29 mouse cellular contexts compared by ENCODE assay signal in genomic region chr3:151459430-151460190, GRCm38 (mm10). TPM values are rescaled to one million over a fixed set of nuclear protein-coding genes. Genes with fewer than 3 reads are reported as not detected.
A peak's percentile ranks its signal among the peaks of the same experiment; 100 is the strongest.
DNase-seq lines count a peak whose midpoint lies in the region; ATAC-seq and TF ChIP-seq lines count a peak whose summit lies in the region.
"Had no signal": no experiment of that assay in that cellular context is flagged by ENCODE, and none has a peak within 500 bp of the region (broad histone marks: within the 10 kb centered on the region; RNA-seq: fewer than 3 reads in every experiment).

No protein-coding gene starts in this region.

- POLR2A ChIA-PET in Patski (lab: Charles Lee): no interaction called here

- peak; percentile 2 to 32 for DNase-seq in layer of hippocampus, adult 18-20 months (ENCODE audit: low spot score in 2 of 2)
- DNase-seq in layer of hippocampus, adult 8-10 months (ENCODE audit: low spot score in 2 of 2): no peak
- peak; percentile 67 for DNase-seq in Patski (ENCODE audit: low read depth, low spot score)
- peak; percentile 59 for DNase-seq in fibroblast of lung, adult 2 months (ENCODE audit: low read depth)
- no peak for DNase-seq in kidney, postnatal 36 days
- no peak for DNase-seq in urinary bladder, adult 18-20 months (ENCODE audit: low spot score in 2 of 2)
- no peak for DNase-seq in cerebellum, adult 9-11 months
- DNase-seq: adrenal gland, adult 8-10 months; cerebellum, adult 11 months; cerebellum, postnatal 10 days; gastrocnemius, postnatal 25 days; heart, adult 2 months; heart, postnatal 4 days; kidney, adult 9 months; kidney, postnatal 10 days; liver; lung, adult 2 months; lung, postnatal 10 days; right cerebral cortex, adult 18-20 months; spleen, adult 18-20 months; thymus, postnatal 4 days had no signal

- no peaks in the 10 kb centered on the region for H3K79me3 ChIP-seq in C2C12 (ENCODE audit: low read depth)

- peak; percentile 81 for ATAC-seq in Patski
- ATAC-seq: activated CD4-positive, CD25-positive, alpha-beta regulatory T cell, adult 4 months; intestine, postnatal 0 days; midbrain, embryonic 16.5 days had no signal

- in situ Hi-C loops in Patski (cut with MboI; ENCODE audit: low pct_unique_long_range_greater_than_20kb): no loop called here

- no peaks in the 10 kb centered on the region for H3K36me3 ChIP-seq in C2C12 (ENCODE audit: control insufficient read depth, insufficient read depth)
- H3K36me3 ChIP-seq: forebrain, embryonic 10.5 days; heart, embryonic 12.5 days; neural tube, embryonic 12.5 days had no signal

- H3ac ChIP-seq in C2C12 (ENCODE audit: control insufficient read depth, insufficient read length, low read depth): no peak overlapping the region

- H3K27me3 ChIP-seq in C2C12 (ENCODE audit: control insufficient read depth, insufficient read depth, insufficient read length): no peaks in the 10 kb centered on the region
- no peaks in the 10 kb centered on the region for H3K27me3 ChIP-seq in Patski
- H3K27me3 ChIP-seq: heart, embryonic 12.5 days; neural tube, embryonic 12.5 days had no signal

- H3K79me2 ChIP-seq in C2C12 (ENCODE audit: control insufficient read depth, insufficient read depth): no peaks in the 10 kb centered on the region

- no peak overlapping the region for H3K4me3 ChIP-seq in C2C12 (ENCODE audit: insufficient read depth, poor library complexity, severe bottlenecking)
- H3K4me3 ChIP-seq: forebrain, embryonic 10.5 days; heart, adult 2 months; heart, embryonic 12.5 days; neural tube, embryonic 12.5 days had no signal

- CTCF ChIA-PET in Patski (lab: Charles Lee): interaction anchor here (0.6 to 1.5 kb wide), 4 partner anchors 8 to 78 kb away, joined by 3 read pairs; no protein-coding TSS in a partner anchor

- no peak for TF ChIP-seq CTCF in C2C12 (IDR thresholded peaks at IDR 0.05; ENCODE audit: control insufficient read depth, insufficient read depth, insufficient read length)
- no peak for TF ChIP-seq CTCF in Patski (IDR thresholded peaks at IDR 0.05)

TF ChIP-seq in C2C12, 6 proteins besides CTCF, POLR2A, EP300 and RAD21:
- peak; percentile 52 for TF ChIP-seq CEBPB (IDR thresholded peaks at IDR 0.05; ENCODE audit: low read depth)
- TF ChIP-seq USF1 (IDR thresholded peaks at IDR 0.05; ENCODE audit: low read depth): peak; percentile 62
- TF ChIP-seq MYOD1 (IDR thresholded peaks at IDR 0.05; ENCODE audit: control insufficient read depth, insufficient read length, low read depth): no peak

RNA-seq across cellular contexts. Expression of gene Adgrl4, which starts 21.9 kb away (rescaled TPM):
- 10 to 100 TPM; 23.9 to 24.1 TPM for total RNA-seq in layer of hippocampus, adult 18-20 months (2021)
- total RNA-seq in layer of hippocampus, adult 8-10 months (2022): 10 to 100 TPM; 13.7 to 32.5 (median 19.5) TPM
- not detected for polyA plus RNA-seq in C2C12 (2012; fragmentation: generic; extraction: Trizol)
- polyA plus RNA-seq in Patski (2021): not detected
- total RNA-seq: MEL had no signal
- polyA plus RNA-seq: activated CD4-positive, CD25-positive, alpha-beta regulatory T cell, adult 4 months had no signal

Comparison
In these comparisons a context has a peak if more than half of its experiments do, and no peak if none do; other contexts are left out.
1. DNase-seq: peak in layer of hippocampus, adult 18-20 months (2 of 2), Patski (single experiment) and fibroblast of lung, adult 2 months (single experiment); none in layer of hippocampus, adult 8-10 months (0 of 2), kidney, postnatal 36 days (0 of 2), urinary bladder, adult 18-20 months (0 of 2) and cerebellum, adult 9-11 months (single experiment).